Mouse (Mus musculus): ENCODE data around the gene Fam169b. TPM values are rescaled to one million over a fixed set of nuclear protein-coding genes. Genes with fewer than 3 reads are reported as not detected.

The Fam169b gene
- polyA plus RNA-seq (2014; fragmentation: Nextera tagmentation; extraction: Ambion mirVana): 0.26 and 0.29 TPM in 2 replicates

GRCm38 (mm10) chr7:68273515-68273914 is at the start of gene Fam169b:
Gene Fam169b (plus strand): TSS chr7:68273839.
- Histone ChIP-seq H3K9me3 (ENCODE audit: control insufficient read depth, low read length) (no peaks in the 10 kb centered on the region), H3K9ac (ENCODE audit: low read depth, low read length) (no peak within 1 kb of the TSS), H3K27me3 (replicated peaks; ENCODE audit: control insufficient read depth, insufficient read depth, low read length) (peaks cover 8% of the 10 kb centered on the region), H3K27ac (ENCODE audit: low read depth, low read length) (no peak within 1 kb of the TSS), H3K4me1 (replicated peaks; ENCODE audit: control insufficient read depth, insufficient read depth, low read length) (peaks cover 10% of the 10 kb centered on the region), H3K4me2 (no peak within 1 kb of the TSS), H3K4me3 (ENCODE audit: low read depth, low read length) (no peak within 1 kb of the TSS), H3K36me3 (ENCODE audit: control insufficient read depth, insufficient read depth, low read length) (no peaks in the 10 kb centered on the region)
- DNase-seq (ENCODE audit: low spot score) (no peak), ATAC-seq (replicated peaks; ENCODE audit: low FRiP score) (no peak)

- Histone ChIP-seq H3K27me3 (replicated peaks; ENCODE audit: control insufficient read depth, insufficient read depth, low read length) (no peaks in the 10 kb centered on the region), H3K9me3 (ENCODE audit: control insufficient read depth, low read length) (no peaks in the 10 kb centered on the region), H3K36me3 (ENCODE audit: control insufficient read depth, insufficient read depth, low read length) (peaks cover 19% of the 10 kb centered on the region), H3K4me1 (replicated peaks; ENCODE audit: control insufficient read depth, insufficient read depth, low read length) (0 out of 2 replicates have a peak, but pooled peaks cover 5% of the 10 kb centered on the region), H3K9ac (ENCODE audit: low read depth, low read length) (no peak overlapping the region), H3K27ac (ENCODE audit: low read depth, low read length) (no peak overlapping the region), H3K4me2 (no peak overlapping the region), H3K4me3 (ENCODE audit: low read depth, low read length) (no peak overlapping the region)
- ATAC-seq (replicated peaks; ENCODE audit: low FRiP score): no peak
- WGBS: 89% methylated on average over 5 of the region's 5 CpGs
- no peak for DNase-seq (ENCODE audit: low spot score)
These were observed 49.6 kb upstream of the Fam169b start for GRCm38 (mm10) chr7:68224006-68224405.

- Histone ChIP-seq H3K9me3 (ENCODE audit: control insufficient read depth, low read length) (no peaks in the 10 kb centered on the region), H3K27me3 (replicated peaks; ENCODE audit: control insufficient read depth, insufficient read depth, low read length) (no peaks in the 10 kb centered on the region), H3K4me3 (ENCODE audit: low read depth, low read length) (no peak overlapping the region), H3K9ac (ENCODE audit: low read depth, low read length) (no peak overlapping the region), H3K4me2 (no peak overlapping the region), H3K27ac (ENCODE audit: low read depth, low read length) (no peak overlapping the region), H3K36me3 (ENCODE audit: control insufficient read depth, insufficient read depth, low read length) (peaks cover 17% of the 10 kb centered on the region; the same call in 1 of the 2 replicates), H3K4me1 (replicated peaks; ENCODE audit: control insufficient read depth, insufficient read depth, low read length) (0 out of 2 replicates have a peak, but pooled peaks cover 5% of the 10 kb centered on the region)
- ATAC-seq (replicated peaks; ENCODE audit: low FRiP score) (no peak), DNase-seq (ENCODE audit: low spot score) (no peak)
- 72% methylated on average over 9 of the region's 9 CpGs for WGBS
These were observed 48.1 kb upstream of the Fam169b start for GRCm38 (mm10) chr7:68225427-68226054.

GRCm38 (mm10) chr7:68227021-68227420 is 46.6 kb upstream of the Fam169b start:
- no peak overlapping the region for H3K9ac ChIP-seq (ENCODE audit: low read depth, low read length)
- H3K27me3 ChIP-seq (replicated peaks; ENCODE audit: control insufficient read depth, insufficient read depth, low read length): no peaks in the 10 kb centered on the region
- H3K4me1 ChIP-seq (replicated peaks; ENCODE audit: control insufficient read depth, insufficient read depth, low read length): 0 out of 2 replicates have a peak, but pooled peaks cover 5% of the 10 kb centered on the region
- H3K4me2 ChIP-seq: no peak overlapping the region
- peaks cover 19% of the 10 kb centered on the region; the same call in 1 of the 2 replicates for H3K36me3 ChIP-seq (ENCODE audit: control insufficient read depth, insufficient read depth, low read length)
- DNase-seq (ENCODE audit: low spot score) (no peak), ATAC-seq (replicated peaks; ENCODE audit: low FRiP score) (no peak)
- no peak overlapping the region for H3K27ac ChIP-seq (ENCODE audit: low read depth, low read length)
- H3K9me3 ChIP-seq (ENCODE audit: control insufficient read depth, low read length): no peaks in the 10 kb centered on the region
- WGBS: 81% methylated on average over 11 of the region's 11 CpGs
- no peak overlapping the region for H3K4me3 ChIP-seq (ENCODE audit: low read depth, low read length)

- no peak overlapping the region for H3K9ac ChIP-seq (ENCODE audit: low read depth, low read length)
- no peak overlapping the region for H3K27ac ChIP-seq (ENCODE audit: low read depth, low read length)
- 67% methylated on average over 4 of the region's 4 CpGs for WGBS
- ATAC-seq (replicated peaks; ENCODE audit: low FRiP score): no peak
- no peak overlapping the region for H3K4me2 ChIP-seq
- peaks cover 13% of the 10 kb centered on the region; the same call in 1 of the 2 replicates for H3K36me3 ChIP-seq (ENCODE audit: control insufficient read depth, insufficient read depth, low read length)
- 0 out of 2 replicates have a peak, but pooled peaks cover 5% of the 10 kb centered on the region for H3K4me1 ChIP-seq (replicated peaks; ENCODE audit: control insufficient read depth, insufficient read depth, low read length)
- H3K9me3 ChIP-seq (ENCODE audit: control insufficient read depth, low read length): no peaks in the 10 kb centered on the region
- no peak for DNase-seq (ENCODE audit: low spot score)
- no peak overlapping the region for H3K4me3 ChIP-seq (ENCODE audit: low read depth, low read length)
- H3K27me3 ChIP-seq (replicated peaks; ENCODE audit: control insufficient read depth, insufficient read depth, low read length): no peaks in the 10 kb centered on the region
These were observed 46.0 kb upstream of the Fam169b start for GRCm38 (mm10) chr7:68227621-68228020.

- Histone ChIP-seq H3K9ac (ENCODE audit: low read depth, low read length) (no peak overlapping the region), H3K27ac (ENCODE audit: low read depth, low read length) (no peak overlapping the region), H3K4me2 (no peak overlapping the region), H3K27me3 (replicated peaks; ENCODE audit: control insufficient read depth, insufficient read depth, low read length) (no peaks in the 10 kb centered on the region), H3K36me3 (ENCODE audit: control insufficient read depth, insufficient read depth, low read length) (peaks cover 12% of the 10 kb centered on the region; the same call in 1 of the 2 replicates), H3K9me3 (ENCODE audit: control insufficient read depth, low read length) (no peaks in the 10 kb centered on the region), H3K4me1 (replicated peaks; ENCODE audit: control insufficient read depth, insufficient read depth, low read length) (0 out of 2 replicates have a peak, but pooled peaks cover 5% of the 10 kb centered on the region), H3K4me3 (ENCODE audit: low read depth, low read length) (no peak overlapping the region)
- 65% methylated on average over 6 of the region's 6 CpGs for WGBS
- DNase-seq (ENCODE audit: low spot score) (no peak), ATAC-seq (replicated peaks; ENCODE audit: low FRiP score) (no peak)
These were observed 45.1 kb upstream of the Fam169b start for GRCm38 (mm10) chr7:68228491-68228890.

- ATAC-seq (replicated peaks; ENCODE audit: low FRiP score) (no peak), DNase-seq (ENCODE audit: low spot score) (no peak)
- no peak overlapping the region for H3K9ac ChIP-seq (ENCODE audit: low read depth, low read length)
- H3K36me3 ChIP-seq (ENCODE audit: control insufficient read depth, insufficient read depth, low read length): peaks cover 11% of the 10 kb centered on the region; the same call in 1 of the 2 replicates
- no peaks in the 10 kb centered on the region for H3K9me3 ChIP-seq (ENCODE audit: control insufficient read depth, low read length)
- H3K4me2 ChIP-seq: no peak overlapping the region
- 91% methylated on average over 9 of the region's 9 CpGs for WGBS
- no peaks in the 10 kb centered on the region for H3K27me3 ChIP-seq (replicated peaks; ENCODE audit: control insufficient read depth, insufficient read depth, low read length)
- no peak overlapping the region for H3K27ac ChIP-seq (ENCODE audit: low read depth, low read length)
- no peak overlapping the region for H3K4me3 ChIP-seq (ENCODE audit: low read depth, low read length)
- H3K4me1 ChIP-seq (replicated peaks; ENCODE audit: control insufficient read depth, insufficient read depth, low read length): 0 out of 2 replicates have a peak, but pooled peaks cover 5% of the 10 kb centered on the region
These were observed 42.8 kb upstream of the Fam169b start for GRCm38 (mm10) chr7:68230831-68231230.

DNA sequence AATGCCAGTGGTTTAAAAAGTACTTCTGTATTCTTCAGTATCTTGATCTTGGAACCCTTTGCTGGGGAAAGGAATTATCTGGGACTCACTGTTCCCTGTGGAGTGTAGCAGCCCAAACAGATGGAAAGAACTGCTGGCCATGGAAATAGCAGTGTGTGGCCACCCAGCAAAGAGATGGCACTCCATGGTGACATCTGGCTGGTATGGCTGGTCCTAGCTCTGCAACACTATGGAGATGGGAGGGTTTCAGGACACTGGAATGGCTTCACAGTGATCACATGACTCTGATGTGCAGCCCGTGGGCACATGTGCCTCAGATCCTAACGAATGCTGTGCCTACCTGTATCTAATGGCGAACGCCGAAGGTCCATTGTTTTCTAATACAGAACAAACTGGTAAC is 41.1 kb upstream of the Fam169b start:
- WGBS: 85% methylated on average over 5 of the region's 5 CpGs

More for the DNA sequence above, 41.1 kb upstream of the Fam169b start:
- no peaks in the 10 kb centered on the region for H3K9me3 ChIP-seq (ENCODE audit: control insufficient read depth, low read length)
- no peak overlapping the region for H3K9ac ChIP-seq (ENCODE audit: low read depth, low read length)
- ATAC-seq (replicated peaks; ENCODE audit: low FRiP score): no peak
- DNase-seq (ENCODE audit: low spot score): no peak
- H3K4me1 ChIP-seq (replicated peaks; ENCODE audit: control insufficient read depth, insufficient read depth, low read length): 0 out of 2 replicates have a peak, but pooled peaks cover 2% of the 10 kb centered on the region
- H3K27ac ChIP-seq (ENCODE audit: low read depth, low read length): no peak overlapping the region
- no peak overlapping the region for H3K4me3 ChIP-seq (ENCODE audit: low read depth, low read length)
- H3K27me3 ChIP-seq (replicated peaks; ENCODE audit: control insufficient read depth, insufficient read depth, low read length): no peaks in the 10 kb centered on the region
- H3K36me3 ChIP-seq (ENCODE audit: control insufficient read depth, insufficient read depth, low read length): peaks cover 2% of the 10 kb centered on the region; the same call in 1 of the 2 replicates
- no peak overlapping the region for H3K4me2 ChIP-seq
